Mouse (Mus musculus) cerebellum, postnatal 25 days (tissue): Measurements from ENCODE around the gene Epha2.

Experiments
- DNase-seq, 2 experiments: peaks; one replicate each; pipeline ENCODE4 v3.0.0; 2021; ENCODE audit warnings: mixed read lengths in 2 of 2

The Epha2 gene

GRCm38 (mm10) chr4:141304223-141304611 lies 3.2 kb downstream of the Epha2 start:
- no peak for DNase-seq

GRCm38 (mm10) chr4:141306057-141306456 lies 5.0 kb downstream of the Epha2 start:
- DNase-seq = no peak

- DNase-seq = no peak
These were observed 7.3 kb downstream of the Epha2 start for GRCm38 (mm10) chr4:141308381-141308780.

- DNase-seq = no peak
These were observed 8.1 kb downstream of the Epha2 start for GRCm38 (mm10) chr4:141308857-141309772.

- DNase-seq = no peak
These were observed 8.7 kb downstream of the Epha2 start for GRCm38 (mm10) chr4:141309773-141310145.

- no peak for DNase-seq
These were observed 9.2 kb downstream of the Epha2 start for GRCm38 (mm10) chr4:141310191-141310606.

GRCm38 (mm10) chr4:141311078-141311477 lies 10.0 kb downstream of the Epha2 start:
- DNase-seq = peak in 1 of 2 experiments; percentile 33

- DNase-seq = no peak
These were observed 10.5 kb downstream of the Epha2 start for GRCm38 (mm10) chr4:141311506-141311905.

- DNase-seq = no peak
These were observed 10.9 kb downstream of the Epha2 start for GRCm38 (mm10) chr4:141311908-141312307.

- DNase-seq = no peak
These were observed 11.6 kb downstream of the Epha2 start for GRCm38 (mm10) chr4:141312513-141313131.

GRCm38 (mm10) chr4:141313481-141313880 lies 12.4 kb downstream of the Epha2 start:
- no peak for DNase-seq

GRCm38 (mm10) chr4:141313924-141314323 lies 12.9 kb downstream of the Epha2 start:
- DNase-seq = no peak

- DNase-seq = no peak
These were observed 13.7 kb downstream of the Epha2 start for GRCm38 (mm10) chr4:141314745-141315144.

GRCm38 (mm10) chr4:141316023-141316422 lies 15.0 kb downstream of the Epha2 start:
- peak; percentile 65 to 68 for DNase-seq

GRCm38 (mm10) chr4:141316498-141317180 lies 15.6 kb downstream of the Epha2 start:
- DNase-seq = peak; percentile 39 to 42

GRCm38 (mm10) chr4:141317914-141318313 lies 16.9 kb downstream of the Epha2 start:
- no peak for DNase-seq

- DNase-seq = no peak
These were observed 21.5 kb downstream of the Epha2 start for GRCm38 (mm10) chr4:141322526-141322925.

- peak; percentile 75 to 76 for DNase-seq
These were observed 23.7 kb downstream of the Epha2 start for GRCm38 (mm10) chr4:141324771-141325191.

GRCm38 (mm10) chr4:141325636-141326035 lies 24.6 kb downstream of the Epha2 start:
- DNase-seq = no peak

GRCm38 (mm10) chr4:141327075-141327474 lies 26.0 kb downstream of the Epha2 start:
- DNase-seq = no peak

- no peak for DNase-seq
These were observed 27.7 kb downstream of the Epha2 start for GRCm38 (mm10) chr4:141328742-141329141.

GRCm38 (mm10) chr4:141329968-141330367 lies 28.9 kb downstream of the Epha2 start:
- DNase-seq = no peak

GRCm38 (mm10) chr4:141331446-141331845 lies 30.4 kb downstream of the Epha2 start:
- DNase-seq = no peak
